In genomic region chr12:99901973-99902866, GRCm38 (mm10) we compare ENCODE assay signal across 11 mouse cellular contexts. TPM values are rescaled to one million over a fixed set of nuclear protein-coding genes. Genes with fewer than 3 reads are reported as not detected.
A peak's percentile ranks its signal among the peaks of the same experiment; 100 is the strongest.
DNase-seq lines count a peak whose midpoint lies in the region; ATAC-seq and TF ChIP-seq lines count a peak whose summit lies in the region.
"Had no signal": no experiment of that assay in that cellular context is flagged by ENCODE, and none has a peak within 500 bp of the region (broad histone marks: within the 10 kb centered on the region; RNA-seq: fewer than 3 reads in every experiment).

No protein-coding gene starts in this region.

- H3K36me3 ChIP-seq in intestine, postnatal 0 days (ENCODE audit: control insufficient read depth, insufficient read depth) = peaks cover 29% of the 10 kb centered on the region
- no peaks in the 10 kb centered on the region; the same call in 1 of the 2 replicates for H3K36me3 ChIP-seq in intestine, embryonic 16.5 days (ENCODE audit: control insufficient read depth, insufficient read depth, low read length)
- H3K36me3 ChIP-seq in E14TG2a.4 (ENCODE audit: insufficient read depth, low read length) = peaks cover 95% of the 10 kb centered on the region

- peak; percentile 33 for TF ChIP-seq CTCF in intestine, postnatal 0 days (IDR thresholded peaks at IDR 0.05; ENCODE audit: low read depth)
- TF ChIP-seq CTCF in E14TG2a.4 (conservative IDR thresholded peaks at IDR 0.05; ENCODE audit: low read length) = peak; percentile 8; the same call in 1 of the 2 replicates

- WGBS in intestine, postnatal 0 days = 82% methylated on average over 8 of the region's 8 CpGs
- WGBS in intestine, embryonic 16.5 days = 85% methylated on average over 8 of the region's 8 CpGs

- ATAC-seq in intestine, postnatal 0 days = no peak
- ATAC-seq in intestine, embryonic 16.5 days = no peak

- peak; percentile 19 for DNase-seq in fat pad, adult 2 months (ENCODE audit: extremely low read depth, low read depth, low spot score)
- peak; percentile 71 for DNase-seq in kidney, adult 9 months
- no peak for DNase-seq in frontal cortex, postnatal 25 days (ENCODE audit: low spot score in 2 of 2)
- no peak for DNase-seq in right cerebral cortex, adult 18-20 months
- DNase-seq in layer of hippocampus, adult 9-10 months (ENCODE audit: low spot score) = no peak
- DNase-seq: cerebellum, adult 11 months; thymus, adult 2 months had no signal

- H3K4me3 ChIP-seq in intestine, postnatal 0 days (ENCODE audit: low read depth, low read length) = no peak overlapping the region
- H3K4me3 ChIP-seq in intestine, embryonic 16.5 days (ENCODE audit: low read length) = no peak overlapping the region
- no peak overlapping the region for H3K4me3 ChIP-seq in E14TG2a.4 (replicated peaks; ENCODE audit: low read length)
- H3K4me3 ChIP-seq: erythroblast, embryonic 14.5 days had no signal

- no peak overlapping the region for H3K27ac ChIP-seq in intestine, postnatal 0 days (ENCODE audit: low read depth, low read length)
- no peak overlapping the region for H3K27ac ChIP-seq in intestine, embryonic 16.5 days (ENCODE audit: low read length)

- H3K9ac ChIP-seq in intestine, postnatal 0 days (ENCODE audit: low read depth, low read length) = no peak overlapping the region
- no peak overlapping the region for H3K9ac ChIP-seq in intestine, embryonic 16.5 days (ENCODE audit: low read depth, low read length)

- H3K27me3 ChIP-seq in intestine, postnatal 0 days (replicated peaks; ENCODE audit: control insufficient read depth, insufficient read depth, low read length) = no peaks in the 10 kb centered on the region
- H3K27me3 ChIP-seq in intestine, embryonic 16.5 days (replicated peaks; ENCODE audit: control insufficient read depth, insufficient read depth, low read length) = no peaks in the 10 kb centered on the region
- H3K27me3 ChIP-seq in E14TG2a.4 (ENCODE audit: insufficient read depth, low read length) = no peaks in the 10 kb centered on the region

- no peaks in the 10 kb centered on the region for H3K9me3 ChIP-seq in intestine, postnatal 0 days (ENCODE audit: control insufficient read depth)
- no peaks in the 10 kb centered on the region for H3K9me3 ChIP-seq in intestine, embryonic 16.5 days (ENCODE audit: control insufficient read depth, low read length)
- no peaks in the 10 kb centered on the region for H3K9me3 ChIP-seq in E14TG2a.4 (ENCODE audit: low read length)

- no peaks in the 10 kb centered on the region for H3K4me1 ChIP-seq in intestine, postnatal 0 days (replicated peaks; ENCODE audit: control insufficient read depth, insufficient read depth, low read length)
- H3K4me1 ChIP-seq in intestine, embryonic 16.5 days (ENCODE audit: control insufficient read depth, insufficient read depth, low read length) = no peaks in the 10 kb centered on the region
- peaks cover 23% of the 10 kb centered on the region for H3K4me1 ChIP-seq in E14TG2a.4 (replicated peaks; ENCODE audit: low read depth, low read length)

- H3K4me2 ChIP-seq in intestine, postnatal 0 days (replicated peaks; ENCODE audit: low read depth) = no peak overlapping the region
- no peak overlapping the region for H3K4me2 ChIP-seq in intestine, embryonic 16.5 days (ENCODE audit: low read depth, low read length)

RNA-seq across cellular contexts. Expression of gene Tdp1, which starts 17.9 kb away (rescaled TPM):
- polyA plus RNA-seq in intestine, postnatal 0 days (2015; fragmentation: Nextera tagmentation; extraction: Ambion mirVana) = 9.1 and 9.6 TPM in 2 replicates
- polyA plus RNA-seq in intestine, embryonic 16.5 days (2015; fragmentation: Nextera tagmentation; extraction: Ambion mirVana) = 39.0 and 43.9 TPM in 2 replicates

RNA-seq across cellular contexts. Expression of gene Efcab11, which starts 18.0 kb away (rescaled TPM):
- 3.2 and 3.3 TPM in 2 replicates for polyA plus RNA-seq in intestine, postnatal 0 days (2015; fragmentation: Nextera tagmentation; extraction: Ambion mirVana)
- 7.9 and 9.7 TPM in 2 replicates for polyA plus RNA-seq in intestine, embryonic 16.5 days (2015; fragmentation: Nextera tagmentation; extraction: Ambion mirVana)

Comparison
In these comparisons a context has a peak if more than half of its experiments do, and no peak if none do; other contexts are left out.
1. DNase-seq: peak in fat pad, adult 2 months (single experiment) and kidney, adult 9 months (single experiment); none in frontal cortex, postnatal 25 days (0 of 2), right cerebral cortex, adult 18-20 months (single experiment) and layer of hippocampus, adult 9-10 months (single experiment).